Mouse (Mus musculus) heart, adult 2 months (tissue): ENCODE data around the gene Ttll7. TPM values are rescaled to one million over a fixed set of nuclear protein-coding genes. Genes with fewer than 3 reads are reported as not detected.

Experiments used
- DNase-seq, 2 experiments: peaks; one replicate each; pipeline ENCODE4 v3.0.0; 2021
- H3K27ac ChIP-seq: fragments of 200-600 bp; 2 replicates; pipeline ENCODE4 v1.8.1; 2022
- H3K27me3 ChIP-seq: fragments of 200-500 bp; 2 replicates; pipeline ENCODE4 v1.6.1; 2012; ENCODE audit warnings: mild to moderate bottlenecking, low read length, inconsistent platforms, mixed read lengths; ENCODE audit not compliant: control insufficient read depth, insufficient read depth
- H3K36me3 ChIP-seq: fragments of 200-500 bp; 2 replicates; pipeline ENCODE4 v1.6.1; 2012; ENCODE audit warnings: low read length, inconsistent platforms; ENCODE audit not compliant: control insufficient read depth, insufficient read depth
- H3K4me1 ChIP-seq: fragments of 200-500 bp; 2 replicates; pipeline ENCODE4 v1.6.1; 2011; ENCODE audit warnings: low read length; ENCODE audit not compliant: control insufficient read depth, insufficient read depth
- H3K4me3 ChIP-seq: fragments of 200-600 bp; 2 replicates; pipeline ENCODE4 v1.8.1; 2022
- H3K79me2 ChIP-seq: fragments of 200-500 bp; replicated peaks from 2 replicates; pipeline ENCODE4 v1.6.1; 2012; ENCODE audit warnings: mild to moderate bottlenecking, inconsistent platforms, low read length, moderate library complexity, mixed read lengths; ENCODE audit not compliant: control insufficient read depth, insufficient read depth
- H3K9ac ChIP-seq: fragments of 200-500 bp; 2 replicates; pipeline ENCODE4 v1.6.1; 2012; ENCODE audit warnings: low read depth, mild to moderate bottlenecking, control low read depth, inconsistent platforms, low read length, mixed read lengths
- CTCF ChIP-seq: fragments of 200-600 bp; IDR thresholded peaks from 2 replicates; pipeline ENCODE4 v1.8.1; 2022; ENCODE audit warnings: antibody characterized with exemption, mild to moderate bottlenecking, moderate library complexity
- EP300 ChIP-seq: fragments of 200-500 bp; IDR thresholded peaks from 2 replicates; pipeline ENCODE4 v1.6.1; 2011; ENCODE audit warnings: low read depth, low read length, control low read depth; ENCODE audit not compliant: insufficient read depth
- POLR2A ChIP-seq: fragments of 200-500 bp; IDR thresholded peaks from 2 replicates; pipeline ENCODE4 v1.6.1; 2011; ENCODE audit warnings: mild to moderate bottlenecking, low read depth, low read length, control low read depth; ENCODE audit not compliant: insufficient read depth
- WGBS: fragments of 180-500 bp; shearing (Covaris S2); methylation state at CpG from one replicate; pipeline ENCODE4 v1.1.7; 2018; 5-methylcytosine and 5-hydroxymethylcytosine counted together
- intact Hi-C: fragments of 180-260 bp; cut with DNase I; formaldehyde crosslinking; loops from one replicate; pipeline ENCODE4 v1.15.1; 2025
- long read RNA-seq: library from polyadenylated mRNA; stranded (forward); transcript quantifications from one replicate; pipeline ENCODE4 v2.0.0, GENCODE M21; 2021
- polyA plus RNA-seq: library from polyadenylated mRNA; depleted of rRNA; stranded (reverse); fragments of >200 nt; gene quantifications from 2 replicates; pipeline ENCODE4 v1.2.3, GENCODE M21; 2012; rRNA removed
- total RNA-seq, 2 experiments: library from RNA; stranded (reverse); gene quantifications; 2 replicates each; pipeline ENCODE4 v1.2.3; 2021

Ttll7 gene
- total RNA-seq (1 to 10 TPM; 4.3 to 6.1 TPM), polyA plus RNA-seq (1.6 and 2.1 TPM in 2 replicates)
- long read RNA-seq, partial matches to known transcripts: 0 of 1 reads
- long read RNA-seq, other reads (novel, unspliced or antisense): 1 of 1 reads

DNA sequence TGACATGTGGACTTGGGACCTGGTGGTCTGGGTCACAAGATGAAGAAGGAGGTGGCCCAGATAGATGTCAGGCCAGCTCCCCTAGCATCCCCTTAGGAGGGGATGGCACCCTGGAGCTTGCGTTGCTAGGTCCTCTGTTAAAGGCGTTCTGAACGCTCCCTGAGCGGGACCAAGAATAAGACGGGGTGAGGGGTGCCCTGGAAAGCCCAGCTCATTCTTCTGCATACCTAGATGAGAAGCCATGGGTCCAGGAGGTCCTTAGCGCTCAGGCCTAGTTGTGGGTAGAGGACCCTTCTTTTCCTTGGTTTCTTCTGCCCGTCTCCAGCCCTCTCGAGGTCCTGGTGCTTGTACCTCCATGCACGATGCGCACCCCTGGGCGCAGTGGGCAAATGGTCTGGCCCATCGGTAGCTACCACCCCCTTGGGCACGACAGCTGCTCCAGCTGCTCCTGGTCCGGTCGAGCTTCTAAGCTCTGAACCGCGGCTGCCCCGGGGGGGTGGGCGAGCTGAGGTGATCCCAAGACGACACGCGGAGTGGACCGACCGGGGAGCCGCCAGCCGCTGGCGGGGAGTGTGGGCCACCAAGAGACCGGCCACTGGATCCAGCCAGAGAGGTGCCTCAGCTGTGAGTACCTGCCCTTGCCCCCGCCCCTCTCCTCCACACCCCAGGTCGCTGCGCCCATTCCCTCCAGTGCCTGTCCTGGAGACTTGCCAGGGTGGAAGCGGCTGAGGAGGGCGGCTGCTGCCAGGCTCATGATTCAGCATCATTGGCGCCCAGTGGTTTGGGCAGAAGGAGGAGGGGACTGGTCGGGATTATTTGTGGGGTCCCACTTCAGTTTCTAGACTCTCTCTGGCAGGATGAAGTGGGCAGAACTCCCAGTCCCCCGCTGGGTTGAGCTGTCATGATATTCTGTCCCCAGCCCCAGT is at the start of gene Ttll7:
Ttll7 (plus strand) TSS at position 402 of the 926 bp plus-strand sequence.
- TF ChIP-seq EP300: 0 out of 2 replicates have a peak, but pooled peaks have one; percentile 18
- TF ChIP-seq POLR2A: no peak
- TF ChIP-seq CTCF: no peak
- H3K79me2 ChIP-seq: no peaks in the 10 kb centered on the region
- H3K4me3 ChIP-seq: peak within 1 kb of the TSS; percentile 74
- H3K4me1 ChIP-seq: peaks cover 1% of the 10 kb centered on the region; the same call in 1 of the 2 replicates
- no peaks in the 10 kb centered on the region for H3K27me3 ChIP-seq
- DNase-seq: peak; percentile 86
- peak within 1 kb of the TSS; percentile 91 for H3K27ac ChIP-seq
- WGBS: 1% methylated on average over 36 of the region's 36 CpGs
- H3K9ac ChIP-seq: peak within 1 kb of the TSS; percentile 88
- no peaks in the 10 kb centered on the region for H3K36me3 ChIP-seq
- intact Hi-C loops: loop anchor here (2.0 kb wide), 1 partner anchor 39 kb away; the partner anchor contains the start of gene Prkacb

DNA sequence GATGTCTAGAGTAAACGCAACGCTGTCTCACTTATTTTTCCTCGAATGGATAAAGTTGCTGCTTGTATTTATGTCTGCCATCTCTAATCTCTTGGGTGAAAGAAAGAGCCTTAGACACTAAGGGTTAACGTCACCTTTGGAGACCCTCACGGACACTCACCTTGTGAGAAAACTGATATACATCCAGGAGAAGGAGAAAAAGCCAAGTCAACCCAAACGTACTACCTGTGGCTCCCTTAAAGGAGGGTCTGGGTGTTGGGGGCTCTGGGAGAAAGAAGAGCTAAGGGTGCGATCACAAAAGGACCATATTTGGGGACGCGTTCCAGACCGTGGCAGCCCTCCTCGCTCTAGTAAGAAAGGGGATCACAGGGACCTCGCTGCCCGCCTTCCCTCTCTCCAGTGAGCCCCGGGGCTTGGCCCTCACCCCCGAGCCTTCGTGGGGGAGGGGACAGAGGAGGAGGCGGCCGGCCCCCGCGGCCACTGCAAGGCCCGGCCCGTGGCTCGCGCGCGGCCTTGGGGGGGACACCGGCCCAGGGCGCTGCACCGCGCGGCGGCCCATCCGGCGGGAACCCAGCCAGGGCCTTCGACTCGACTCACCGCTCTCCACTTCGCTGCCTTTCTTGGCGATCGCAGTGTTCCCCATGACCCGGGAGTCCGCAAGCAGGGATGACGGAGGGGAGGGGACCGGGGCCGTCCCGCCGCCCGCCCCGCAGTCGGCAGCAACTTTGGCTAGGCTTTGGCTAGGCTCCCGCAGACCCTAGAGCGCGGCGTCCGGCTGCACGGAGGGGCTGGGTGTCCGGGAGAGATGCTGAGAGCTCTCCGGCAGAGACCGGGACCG is 39.9 kb upstream of the Ttll7 start:
- Histone ChIP-seq H3K27ac (peak overlapping the region; percentile 99), H3K9ac (peak overlapping the region; percentile 92), H3K27me3 (no peaks in the 10 kb centered on the region), H3K4me3 (peak overlapping the region; percentile 94), H3K4me1 (peaks cover 3% of the 10 kb centered on the region), H3K79me2 (peaks cover 1% of the 10 kb centered on the region; the same call in 1 of the 2 replicates), H3K36me3 (peaks cover 5% of the 10 kb centered on the region; the same call in 1 of the 2 replicates)
- TF ChIP-seq CTCF (no peak), EP300 (no peak), POLR2A (no peak)
- DNase-seq: no peak
- intact Hi-C loops: loop anchor here (2.0 to 10.0 kb wide), 3 partner anchors 41 to 407 kb away; partner anchors contain the start of genes Rpf1, Ssx2ip and Ttll7
- 1% methylated on average over 60 of the region's 60 CpGs for WGBS

DNA sequence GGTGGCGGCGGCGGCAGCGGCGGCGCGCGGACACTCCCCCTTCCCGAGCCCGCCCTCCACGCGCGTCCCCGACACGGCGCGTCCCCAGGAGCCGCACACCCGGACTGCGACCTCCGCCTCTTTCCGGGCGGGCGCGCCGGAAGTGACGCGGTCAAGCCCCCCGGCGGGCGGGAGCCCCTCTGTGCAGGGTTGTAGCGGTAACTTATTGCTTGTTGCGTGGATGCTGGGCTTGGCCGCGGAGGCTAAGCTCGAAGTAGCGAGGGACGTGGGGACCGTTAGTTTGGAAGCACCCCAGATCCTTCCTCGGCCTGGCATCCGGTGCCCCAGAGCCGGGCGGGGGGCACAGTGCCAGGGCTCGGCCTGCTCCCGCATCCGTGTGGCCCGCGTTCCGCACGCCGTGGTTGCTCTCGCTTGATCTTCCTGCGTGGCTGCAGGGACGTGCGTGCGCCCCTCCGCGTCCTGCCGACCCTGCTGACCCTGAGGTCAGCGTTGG is 39.2 kb upstream of the Ttll7 start, which contains the start of gene Prkacb:
Prkacb (minus strand) TSS at position 90 of the 493 bp plus-strand sequence.
- under 1% methylated on average over 60 of the region's 60 CpGs for WGBS
- peak; percentile 79 for TF ChIP-seq POLR2A
- 0 out of 2 replicates have a peak, but pooled peaks have one; percentile 21 for TF ChIP-seq EP300
- TF ChIP-seq CTCF: no peak
- intact Hi-C loops: loop anchor here (2.0 to 10.0 kb wide), 3 partner anchors 40 to 408 kb away; partner anchors contain the start of genes Rpf1, Ssx2ip and Ttll7
- H3K79me2 ChIP-seq: 0 out of 2 replicates have a peak, but pooled peaks cover 1% of the 10 kb centered on the region
- H3K27ac ChIP-seq: peak within 1 kb of the TSS; percentile 99
- DNase-seq: peak; percentile 95 to 97
- no peaks in the 10 kb centered on the region for H3K27me3 ChIP-seq
- H3K4me3 ChIP-seq: peak within 1 kb of the TSS; percentile 94
- peak within 1 kb of the TSS; percentile 92 for H3K9ac ChIP-seq
- H3K4me1 ChIP-seq: peaks cover 3% of the 10 kb centered on the region
- peaks cover 5% of the 10 kb centered on the region; the same call in 1 of the 2 replicates for H3K36me3 ChIP-seq

DNA sequence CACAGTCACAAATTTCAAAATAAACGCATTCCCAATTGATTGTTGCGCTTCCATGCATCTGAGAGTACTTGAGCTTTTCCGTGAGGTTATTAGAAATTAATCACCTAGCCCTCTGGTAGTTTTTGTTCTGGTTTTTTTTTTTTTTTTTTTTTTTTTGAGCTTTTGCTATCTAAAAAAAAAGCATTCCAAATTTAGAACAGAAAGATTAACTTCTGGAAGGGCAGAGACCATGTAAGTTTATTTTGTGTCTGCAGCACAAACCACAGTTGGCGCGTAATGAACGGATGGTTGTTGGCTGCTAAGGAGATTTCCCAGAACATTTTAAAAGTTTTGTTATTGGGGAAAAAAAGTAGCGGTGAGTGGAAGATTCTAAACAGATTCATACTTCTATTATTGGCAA is 38.5 kb upstream of the Ttll7 start:
- intact Hi-C loops: loop anchor here (2.0 to 10.0 kb wide), 3 partner anchors 39 to 409 kb away; partner anchors contain the start of genes Rpf1, Ssx2ip and Ttll7
- H3K27ac ChIP-seq: peak overlapping the region; percentile 99
- peak overlapping the region; percentile 92 for H3K9ac ChIP-seq
- peaks cover 3% of the 10 kb centered on the region for H3K4me1 ChIP-seq
- 43% methylated on average over 7 of the region's 7 CpGs for whole genome bisulfite sequencing
- H3K4me3 ChIP-seq: peak overlapping the region; percentile 94
- 0 out of 2 replicates have a peak, but pooled peaks cover 1% of the 10 kb centered on the region for H3K79me2 ChIP-seq
- H3K36me3 ChIP-seq: peaks cover 5% of the 10 kb centered on the region; the same call in 1 of the 2 replicates
- no peaks in the 10 kb centered on the region for H3K27me3 ChIP-seq
- DNase-seq: no peak
- TF ChIP-seq POLR2A: no peak
- no peak for TF ChIP-seq CTCF
- TF ChIP-seq EP300: no peak

DNA sequence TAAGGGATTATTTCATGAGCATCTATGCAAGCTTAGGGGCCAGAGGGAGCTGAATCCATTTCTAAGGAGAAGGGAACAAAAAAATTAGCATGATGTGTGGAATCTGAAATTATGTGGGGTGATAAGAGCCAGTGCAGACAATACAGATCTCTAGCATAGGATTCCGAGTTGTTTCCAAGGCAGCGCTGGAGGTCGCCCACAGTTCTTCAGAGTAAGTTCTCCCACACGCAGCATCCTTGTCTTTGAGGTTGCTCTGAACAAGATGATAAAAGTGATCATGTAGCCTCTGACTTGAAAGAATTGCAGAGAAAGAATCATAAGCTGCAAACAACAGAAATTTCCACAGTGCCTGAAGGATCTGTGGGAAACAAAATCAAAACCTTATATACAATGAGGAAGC is 31.4 kb upstream of the Ttll7 start:
- no peak for DNase-seq
- H3K79me2 ChIP-seq: no peaks in the 10 kb centered on the region
- no peaks in the 10 kb centered on the region for H3K36me3 ChIP-seq
- 86% methylated on average over 4 of the region's 4 CpGs for WGBS
- no peak overlapping the region for H3K27ac ChIP-seq
- TF ChIP-seq CTCF (no peak), POLR2A (no peak), EP300 (no peak)
- intact Hi-C loops: no loop called here
- H3K4me1 ChIP-seq: no peaks in the 10 kb centered on the region
- no peak overlapping the region for H3K4me3 ChIP-seq
- H3K27me3 ChIP-seq: no peaks in the 10 kb centered on the region
- H3K9ac ChIP-seq: no peak overlapping the region
